Mouse (Mus musculus) mature B cell (primary cell): ENCODE results near the gene Cacng1.

Experiments used
- in situ Hi-C: fragments of 300-500 bp; cut with MboI; formaldehyde crosslinking; loops from 2 replicates; pipeline ENCODE4 v1.14.3; 2019

Gene Cacng1

DNA sequence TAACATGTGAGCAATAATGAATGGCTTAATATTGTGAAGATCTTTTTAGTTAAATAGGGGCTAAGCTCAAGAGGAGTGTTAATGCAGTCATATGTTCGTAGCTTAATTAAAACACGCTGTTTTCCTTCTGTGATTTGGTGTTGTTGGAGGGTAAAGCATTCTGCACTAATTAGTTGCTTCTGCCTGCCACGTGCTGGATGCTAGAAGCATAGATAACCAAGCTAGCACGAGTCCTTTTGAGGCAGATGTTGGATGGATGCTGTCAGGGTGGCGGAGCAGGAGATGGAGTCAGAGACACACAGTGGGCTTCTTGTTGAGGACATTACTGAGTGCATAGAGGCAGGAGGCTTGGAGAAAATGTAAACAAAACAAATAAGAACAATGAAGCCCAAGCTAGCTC, 59.2 kb downstream of the Cacng1 start:
- in situ Hi-C loops, result no loop called here

- in situ Hi-C loops, result no loop called here
These were observed 60.8 kb downstream of the Cacng1 start for GRCm38 (mm10) chr11:107655538-107655937.
